Mouse (Mus musculus): ENCODE measurements around the gene Ubald1.

Gene Ubald1

DNA sequence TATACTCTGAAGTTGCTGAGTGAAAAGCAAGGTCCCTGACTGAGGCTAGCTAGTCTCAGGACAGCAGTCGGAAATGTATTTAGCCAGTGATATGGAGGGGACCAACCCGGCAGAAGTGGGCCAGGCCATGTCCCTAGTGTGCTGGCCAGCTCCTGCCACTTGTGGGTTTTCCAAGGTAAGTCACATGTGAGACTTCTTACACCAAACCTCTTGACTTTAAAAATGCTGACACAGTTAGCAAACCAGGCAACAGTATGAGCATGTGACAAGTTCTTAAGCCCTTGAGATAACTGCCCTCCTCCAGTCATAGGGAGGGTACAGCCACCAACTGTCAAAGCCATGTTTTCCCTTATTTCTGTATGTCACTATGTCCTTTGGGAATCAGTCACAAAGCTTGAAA is 8.2 kb downstream of the Ubald1 start:
- in situ Hi-C loops (cut with MboI, MseI) = no loop called here

DNA sequence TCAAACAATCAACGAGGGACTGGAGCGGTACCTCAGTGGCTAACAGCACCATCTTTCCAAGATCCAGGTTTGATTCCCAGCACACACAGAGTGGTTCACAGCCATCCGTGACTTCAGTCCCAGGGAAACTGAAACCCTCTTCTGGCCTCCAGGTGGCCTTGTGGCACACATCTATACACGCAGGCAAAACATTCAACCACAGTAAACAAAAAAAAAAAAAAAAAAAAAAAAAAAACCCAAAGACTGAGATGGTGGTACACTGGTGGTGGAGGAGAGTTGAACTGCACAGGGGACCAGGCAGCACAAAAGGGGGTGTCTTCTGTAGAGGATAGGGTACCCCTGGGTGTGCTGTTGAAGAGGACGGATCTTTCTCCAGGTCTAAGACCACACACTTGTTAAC is 9.6 kb downstream of the Ubald1 start:
- in situ Hi-C loops (cut with MboI, MseI) = no loop called here

DNA sequence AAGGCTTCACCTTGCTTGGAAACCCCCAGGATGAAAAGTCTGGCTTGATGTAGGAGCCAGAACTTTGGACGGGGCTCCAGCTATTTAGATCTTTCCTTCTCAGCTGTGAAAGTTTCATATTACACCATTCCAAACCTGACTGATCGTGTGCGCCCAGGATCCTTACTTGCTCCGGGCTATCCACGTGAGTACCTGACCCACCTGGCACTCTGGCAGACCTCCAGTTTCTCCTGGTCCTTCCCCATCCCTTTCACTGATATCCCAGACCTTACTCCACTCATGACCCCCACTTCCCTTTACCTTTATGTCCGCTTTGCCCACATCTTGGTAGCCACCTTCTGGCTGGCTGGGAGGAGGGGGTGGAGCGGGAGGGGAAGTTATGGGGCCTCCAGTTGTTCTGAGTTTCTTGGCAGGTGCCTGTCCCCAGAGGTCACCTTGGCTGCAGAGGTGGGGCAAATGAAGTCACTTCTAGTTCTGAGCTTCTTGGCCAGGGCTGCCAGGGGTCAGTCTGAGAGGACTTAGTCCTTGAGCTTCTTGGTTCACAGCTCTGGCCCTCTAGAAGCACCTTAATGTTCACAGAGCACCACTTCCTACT is 13.9 kb downstream of the Ubald1 start:
- in situ Hi-C loops (cut with MboI, MseI) = loop anchor here (5.0 kb wide), 2 partner anchors 61 to 99 kb away; no protein-coding TSS in a partner anchor

DNA sequence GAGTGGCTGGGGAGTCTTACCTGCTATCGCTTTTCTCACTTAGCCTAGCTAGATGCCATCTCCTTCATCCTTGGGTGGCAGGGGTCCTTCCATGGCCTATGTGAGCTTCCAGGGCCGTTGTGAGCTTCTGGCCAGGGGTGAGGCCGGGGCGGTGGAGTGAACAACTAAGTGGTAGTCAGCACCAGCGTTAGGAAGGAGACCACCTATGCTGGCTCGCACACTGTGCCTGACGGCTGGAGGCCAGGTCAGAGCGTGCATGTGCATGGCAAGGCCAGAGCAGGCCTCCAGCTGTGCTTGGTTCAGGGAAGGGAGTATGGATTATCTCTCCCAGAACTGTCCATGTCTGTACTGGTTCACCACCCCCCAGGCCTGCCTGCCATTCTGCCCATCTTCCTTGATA is 16.4 kb downstream of the Ubald1 start:
- in situ Hi-C loops (cut with MboI, MseI) = no loop called here

DNA sequence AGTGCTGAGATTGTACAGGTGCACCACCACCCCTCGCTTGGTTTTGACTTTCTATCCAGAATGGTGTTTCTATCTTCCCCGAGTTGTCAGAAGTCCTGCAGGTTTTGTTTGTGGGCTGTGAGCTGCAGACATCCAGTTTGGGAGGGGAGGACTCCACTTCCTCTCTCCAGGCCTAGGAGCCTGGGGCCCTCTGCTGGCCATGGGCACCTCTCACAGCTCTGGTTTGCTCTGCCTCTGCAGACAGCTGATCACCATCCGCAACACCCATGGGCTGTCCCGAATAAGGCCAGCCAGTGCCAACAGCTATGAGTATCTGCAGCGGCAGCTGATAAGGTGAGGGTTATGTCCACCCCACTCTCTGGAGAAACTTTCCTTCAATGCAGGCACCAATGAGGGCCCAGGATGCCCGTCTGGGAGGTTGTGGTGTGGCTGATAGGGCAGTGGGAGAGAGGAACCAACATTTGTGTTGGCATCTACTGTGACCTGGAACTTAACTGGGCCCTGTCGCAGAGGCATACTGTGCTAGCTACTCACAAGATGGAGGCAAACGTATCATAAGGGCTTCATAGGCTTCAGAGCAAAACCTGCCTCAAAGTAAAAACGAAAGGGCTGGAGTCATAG is 17.1 kb downstream of the Ubald1 start:
- in situ Hi-C loops (cut with MboI, MseI) = no loop called here

DNA sequence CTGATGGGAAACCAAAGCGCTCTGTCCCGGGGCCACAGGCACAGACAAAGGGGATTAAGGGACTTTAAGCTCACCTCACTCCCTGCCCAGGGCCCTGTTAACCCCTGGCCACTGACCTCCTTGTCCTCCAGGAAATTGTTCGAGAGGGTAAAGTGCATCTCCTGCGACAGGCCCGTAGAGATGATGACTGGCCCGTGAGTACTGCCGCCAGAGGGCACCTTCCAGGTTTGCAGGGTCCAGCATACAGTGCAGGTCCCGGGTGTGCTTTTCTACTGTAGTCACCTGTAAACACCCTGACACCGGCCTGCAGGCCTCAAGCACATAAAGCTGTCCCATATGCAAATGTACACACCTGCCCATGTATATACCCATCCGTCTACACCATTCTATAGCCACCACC is 18.7 kb downstream of the Ubald1 start:
- in situ Hi-C loops (cut with MboI, MseI) = no loop called here

DNA sequence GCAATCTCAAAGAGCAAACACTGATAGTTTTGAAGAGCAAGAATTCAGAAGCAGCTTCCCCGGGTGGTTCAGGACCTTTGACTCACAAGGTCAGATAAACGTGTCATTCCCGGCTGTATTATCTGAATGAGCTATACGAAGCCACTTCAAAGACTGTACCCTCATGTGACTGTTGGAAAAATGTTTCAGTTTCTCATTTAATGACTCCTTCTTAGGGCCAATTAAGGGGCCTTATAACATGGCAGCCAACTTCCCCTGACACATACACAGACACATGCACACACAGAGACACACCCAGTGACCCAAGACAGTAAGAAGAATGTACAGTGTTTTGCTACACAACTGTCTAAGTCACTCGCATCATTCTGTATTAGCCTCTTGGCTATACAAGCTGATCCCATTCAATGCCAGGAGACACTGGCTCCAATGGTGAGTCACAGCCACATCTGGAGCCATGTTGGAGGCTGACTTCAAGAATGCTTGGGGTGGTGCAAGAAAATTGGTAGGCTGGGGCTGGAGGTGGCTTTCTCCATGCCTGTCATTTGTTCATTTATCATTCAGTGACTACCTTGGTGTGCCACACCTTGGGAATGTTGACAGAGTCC is 25.0 kb downstream of the Ubald1 start:
- in situ Hi-C loops (cut with MboI, MseI) = no loop called here

DNA sequence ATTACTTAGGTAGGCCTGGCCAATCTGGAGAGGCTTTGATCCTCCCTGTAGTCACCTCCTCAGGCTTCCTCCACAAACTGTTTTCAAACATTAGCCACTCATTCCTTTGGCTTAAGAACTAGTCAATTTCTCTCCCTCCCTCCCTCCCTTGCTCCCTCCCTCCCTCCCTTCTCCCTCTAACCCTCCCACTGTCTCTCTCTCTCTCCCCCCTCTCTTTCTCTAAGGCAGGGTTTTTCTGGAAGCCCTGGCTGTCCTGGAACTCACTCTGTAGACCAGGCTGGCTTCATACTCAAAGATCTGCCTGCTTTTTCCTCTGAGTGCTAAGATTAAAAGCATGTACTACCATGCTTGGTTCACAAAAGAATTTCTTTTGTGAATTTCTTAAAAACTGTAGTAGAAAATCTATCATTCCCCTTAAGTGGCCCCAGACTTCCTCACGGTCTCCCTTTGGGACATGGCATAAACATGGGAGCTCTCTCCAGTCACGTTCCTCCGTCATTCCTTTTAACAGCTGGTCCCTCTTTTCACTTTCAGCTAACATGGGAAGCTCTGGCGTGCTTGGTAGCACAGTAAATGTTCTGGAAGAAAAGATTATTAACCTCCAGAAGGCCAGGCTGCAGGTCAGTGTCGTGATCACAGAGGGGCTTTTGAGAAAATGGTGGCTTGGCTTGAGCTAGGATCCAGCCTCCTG is 29.0 kb downstream of the Ubald1 start:
- in situ Hi-C loops (cut with MboI, MseI) = no loop called here

DNA sequence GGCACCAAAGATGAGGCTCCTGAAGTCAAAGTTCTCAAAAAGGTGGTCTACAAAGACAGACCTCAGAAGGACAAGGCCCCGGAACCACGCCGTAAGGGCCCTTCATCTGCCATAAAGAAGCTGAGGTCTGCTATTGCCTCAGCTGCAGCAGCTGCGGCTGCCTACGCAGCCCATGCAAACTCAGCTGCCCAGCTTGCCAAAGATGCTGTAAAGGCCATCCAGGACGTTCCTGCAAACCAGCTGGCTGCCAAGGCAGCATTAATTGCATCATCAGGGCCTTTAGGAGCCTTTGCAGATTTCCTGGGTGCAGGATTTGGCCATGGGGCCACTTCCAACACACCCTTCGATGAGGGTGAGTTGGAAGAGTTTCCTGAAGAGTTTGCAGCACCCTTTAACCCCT is 29.8 kb downstream of the Ubald1 start:
- in situ Hi-C loops (cut with MboI, MseI) = no loop called here

DNA sequence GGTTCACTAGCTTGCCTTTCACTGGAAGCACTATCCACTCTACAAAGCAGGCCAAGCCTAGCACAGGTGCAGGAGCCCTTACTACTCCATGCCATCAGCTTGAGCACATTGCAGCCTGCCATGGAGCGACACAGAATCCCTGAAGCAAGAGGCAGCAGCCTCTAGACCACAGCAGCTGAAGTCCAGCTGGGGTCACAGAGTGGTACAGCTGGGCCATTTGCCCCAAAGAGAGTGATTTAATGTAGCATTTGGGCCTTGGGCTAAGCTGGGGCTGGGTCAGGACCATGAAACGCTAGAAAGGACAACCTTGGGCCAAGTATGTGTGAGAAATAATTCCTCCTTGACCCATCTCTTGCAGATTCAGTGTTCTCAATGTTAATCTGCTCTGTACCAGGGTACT is 32.0 kb downstream of the Ubald1 start:
- in situ Hi-C loops (cut with MboI, MseI) = no loop called here

DNA sequence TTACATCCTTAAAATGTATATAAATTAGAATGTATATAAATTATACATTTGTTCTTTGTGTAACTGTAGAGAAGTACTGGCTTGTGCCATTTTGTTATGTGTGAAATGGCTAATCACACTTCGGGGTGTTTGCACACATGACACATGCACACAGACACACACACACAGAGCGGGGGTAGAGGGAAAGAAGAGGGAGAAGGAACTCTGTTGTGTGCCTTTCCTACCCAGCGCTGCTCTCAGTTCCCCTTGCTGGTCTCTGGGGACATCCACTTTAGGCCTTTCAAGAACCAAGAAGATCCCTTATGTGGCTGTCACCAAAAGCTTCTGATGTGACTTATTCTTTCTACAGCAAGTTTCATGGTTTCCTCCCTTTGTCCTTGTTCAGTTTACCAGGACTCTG is 33.1 kb downstream of the Ubald1 start:
- in situ Hi-C loops (cut with MboI, MseI) = no loop called here

DNA sequence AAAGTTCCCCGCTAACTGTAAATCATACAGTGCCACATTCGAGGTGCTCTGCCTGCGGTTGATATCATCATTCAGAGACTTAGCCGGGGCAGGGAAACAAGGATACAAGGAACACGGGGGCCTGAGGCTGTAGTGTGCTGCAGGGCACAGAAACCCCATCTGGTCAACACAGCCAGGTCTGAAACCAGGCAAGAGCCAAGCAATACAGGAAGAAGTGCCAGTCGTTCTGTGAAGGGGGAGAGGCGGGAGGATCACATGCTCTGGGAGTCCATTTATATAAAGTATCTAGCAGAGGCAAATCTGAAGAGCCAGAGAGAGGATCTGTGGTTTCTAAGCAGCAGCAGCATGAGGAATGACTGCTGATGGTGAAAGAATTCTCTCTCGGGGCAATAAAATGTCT is 39.9 kb downstream of the Ubald1 start:
- in situ Hi-C loops (cut with MboI, MseI) = no loop called here

DNA sequence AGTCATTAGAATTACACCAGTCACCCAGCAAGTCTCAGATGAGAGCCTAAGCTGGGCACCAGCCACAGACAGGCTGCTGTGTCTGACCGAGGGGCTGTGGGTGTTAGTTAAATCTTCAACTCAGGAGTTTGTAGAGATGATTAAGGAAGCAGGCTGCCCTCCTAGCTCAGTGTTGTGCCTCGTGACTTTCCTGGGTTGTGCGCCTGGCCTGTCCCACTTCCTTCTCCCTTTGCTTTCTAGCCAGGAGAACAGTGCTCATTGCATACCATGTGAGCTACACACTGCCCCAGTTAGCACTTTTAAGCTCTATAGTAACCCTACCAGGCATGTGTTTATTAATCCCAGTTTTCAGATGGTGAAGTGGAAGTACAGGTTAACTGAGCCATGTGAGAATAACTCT is 40.6 kb downstream of the Ubald1 start:
- in situ Hi-C loops (cut with MboI, MseI) = no loop called here

DNA sequence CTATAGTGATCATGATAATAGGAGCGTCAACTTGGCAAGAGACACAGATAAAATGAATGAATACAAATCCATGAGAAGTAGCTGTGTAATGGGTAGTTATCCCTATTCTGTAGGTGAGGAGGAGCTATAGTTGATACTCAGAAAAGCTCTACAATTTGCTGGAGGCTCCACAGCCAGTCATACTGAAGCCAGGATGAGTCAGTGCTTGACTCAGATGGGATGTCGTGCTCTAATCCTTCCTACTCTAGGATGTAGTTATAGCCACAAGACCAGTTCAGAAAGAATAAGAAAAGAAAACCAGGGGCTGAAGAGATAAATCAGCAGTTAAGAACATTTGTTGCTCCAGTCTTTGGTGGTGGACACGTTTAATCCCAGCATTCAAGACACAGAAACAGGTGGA is 42.5 kb downstream of the Ubald1 start:
- in situ Hi-C loops (cut with MboI, MseI) = no loop called here

DNA sequence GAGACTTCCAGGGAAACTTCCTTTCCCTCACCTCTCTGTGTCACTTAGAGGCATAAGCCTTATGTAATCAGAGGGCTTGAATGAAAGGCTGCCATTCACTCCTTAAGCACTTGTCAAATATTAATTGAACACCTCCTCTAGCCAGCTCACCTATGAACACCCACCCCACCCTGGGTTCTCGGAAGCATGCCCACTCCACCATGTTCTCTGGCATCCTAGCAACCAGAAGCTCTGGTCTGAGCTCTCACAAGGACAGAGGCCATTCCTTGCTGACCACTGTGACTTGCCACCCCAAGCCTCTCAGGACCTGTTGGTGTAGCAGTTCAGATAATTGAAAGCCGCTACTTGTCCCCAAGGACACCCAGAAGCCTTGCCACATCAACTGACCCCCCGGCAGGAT is 44.9 kb downstream of the Ubald1 start, which contains the start of gene 4930562C15Rik:
Gene 4930562C15Rik, plus strand, starts transcription at position 226 of the 400 bp plus-strand sequence.
- in situ Hi-C loops (cut with MboI, MseI) = no loop called here

DNA sequence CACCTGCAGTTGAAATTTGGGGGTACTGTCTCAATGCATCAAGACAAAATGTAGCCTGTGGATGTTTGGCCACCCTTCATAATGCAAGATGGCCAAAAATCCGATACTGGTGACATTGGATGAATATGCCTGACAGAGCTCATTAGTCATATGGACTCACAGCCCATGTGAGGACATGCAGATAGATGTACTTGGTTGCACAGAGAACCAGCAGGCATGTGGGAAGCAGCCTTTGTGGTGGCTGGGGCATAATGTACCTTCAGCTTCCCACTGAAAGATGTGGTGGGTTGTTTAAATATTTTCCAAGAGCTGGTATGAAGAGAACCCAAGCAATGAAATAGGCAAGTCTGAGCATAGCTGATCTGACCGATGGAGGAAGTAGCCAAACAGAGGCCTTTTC is 46.3 kb downstream of the Ubald1 start:
- in situ Hi-C loops (cut with MboI, MseI) = no loop called here

DNA sequence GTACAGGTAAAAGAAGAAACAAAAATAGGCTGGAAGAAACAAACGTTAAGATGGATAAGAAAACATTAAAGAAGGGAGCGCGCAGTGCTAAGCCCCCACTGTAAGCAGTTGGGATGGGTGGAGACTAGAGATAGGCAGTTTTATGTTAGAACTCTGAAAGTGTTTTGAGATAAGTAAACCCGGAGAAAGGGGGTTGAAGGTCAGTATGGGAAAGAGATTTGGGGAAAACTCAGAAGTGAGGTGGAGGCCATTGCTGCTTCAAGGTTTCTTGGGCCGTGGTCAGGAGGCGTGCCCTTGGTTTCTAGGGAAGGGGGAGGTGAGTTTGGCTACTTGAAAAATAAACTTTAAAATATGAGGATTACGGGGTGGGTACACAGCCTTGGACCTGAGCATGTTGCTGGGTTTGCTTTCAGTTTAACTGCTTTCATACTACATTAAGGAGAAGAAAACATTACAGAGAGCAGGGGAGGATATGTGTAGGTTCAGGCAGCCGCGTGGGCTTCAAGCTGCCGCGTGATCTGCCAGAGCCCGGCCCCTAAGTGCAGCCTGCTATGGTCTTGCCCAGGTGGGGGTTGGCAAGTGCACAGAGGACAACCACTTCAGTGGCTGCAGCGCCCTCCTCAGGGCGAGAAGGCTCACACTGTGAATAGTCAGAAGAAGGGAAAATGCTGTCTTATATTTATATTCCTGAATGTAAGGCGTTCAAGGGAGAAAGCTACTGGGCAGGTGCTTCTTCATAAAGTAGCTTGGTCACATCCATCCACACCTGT is 48.3 kb downstream of the Ubald1 start:
- in situ Hi-C loops (cut with MboI, MseI) = no loop called here

DNA sequence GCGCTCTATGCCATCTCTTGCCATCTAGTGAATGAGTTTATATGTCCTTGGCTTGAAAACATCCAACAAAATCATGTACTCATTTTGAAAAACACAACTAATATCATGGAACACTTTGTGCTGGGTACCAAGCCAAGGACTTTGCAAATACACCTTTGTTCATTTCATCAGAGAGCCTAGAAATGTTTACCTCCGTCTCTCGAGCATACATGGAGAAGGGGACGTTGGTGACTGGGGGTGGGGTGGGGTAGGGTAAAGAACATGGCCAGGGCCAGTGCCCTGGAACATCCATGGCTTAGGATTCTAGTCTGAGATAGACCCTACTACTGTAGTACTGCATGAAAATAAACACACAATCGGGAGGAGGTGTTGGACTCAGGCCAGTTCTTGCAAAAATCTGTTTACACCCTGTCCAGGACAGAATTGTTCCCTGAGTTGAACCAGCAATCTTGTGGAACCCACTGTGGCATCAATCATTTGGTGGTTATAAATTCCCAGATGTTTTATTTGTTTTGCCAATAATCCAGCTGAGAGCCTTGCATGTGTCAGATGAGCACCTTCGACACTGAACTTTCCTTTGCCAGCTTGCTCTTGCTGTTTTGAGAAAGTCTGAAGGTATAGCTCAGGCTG is 50.7 kb downstream of the Ubald1 start:
- in situ Hi-C loops (cut with MboI, MseI) = no loop called here

DNA sequence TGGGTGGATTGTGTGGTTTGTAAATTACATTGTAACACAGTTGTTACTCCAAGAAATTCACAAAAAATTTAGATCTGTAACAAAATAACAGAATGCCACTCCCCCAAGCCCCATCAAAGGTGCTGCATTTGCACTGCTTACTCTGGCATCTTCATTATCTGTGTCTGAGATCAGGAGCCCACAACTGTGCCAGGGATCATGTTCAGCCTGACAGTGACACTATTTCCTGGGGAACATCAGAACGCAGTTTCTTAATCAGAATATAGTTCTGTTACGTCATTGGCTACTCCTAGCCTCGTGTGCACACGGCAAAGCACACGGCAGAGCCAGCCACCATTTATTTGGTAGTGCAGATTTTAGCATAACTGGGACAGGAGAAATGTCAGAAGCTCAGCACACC is 52.5 kb downstream of the Ubald1 start:
- in situ Hi-C loops (cut with MboI, MseI) = no loop called here

All from T-helper 17 cell (primary cell).